Mouse (Mus musculus) kidney, embryonic 15.5 days (tissue): ENCODE results near the gene Lsm4. TPM values are rescaled to one million over a fixed set of nuclear protein-coding genes. Genes with fewer than 3 reads are reported as not detected.

Experiments
- ATAC-seq: fragments of 200-750 bp; cut with Nextera tagmentation; replicated peaks from 2 replicates; pipeline ENCODE4 v1.8.0; 2017; ENCODE audit warnings: moderate TSS enrichment; ENCODE audit not compliant: low FRiP score
- H3K27ac ChIP-seq: fragments of 300-500 bp; sonication (generic); 2 replicates; pipeline ENCODE4 v1.5.1; 2015; ENCODE audit warnings: mild to moderate bottlenecking, inconsistent platforms
- H3K27me3 ChIP-seq: fragments of 300-500 bp; sonication (generic); 2 replicates; pipeline ENCODE4 v1.6.1; 2015; ENCODE audit warnings: inconsistent platforms
- H3K36me3 ChIP-seq: fragments of 300-500 bp; sonication (generic); 2 replicates; pipeline ENCODE4 v1.6.1; 2015; ENCODE audit warnings: inconsistent platforms
- H3K4me1 ChIP-seq: fragments of 300-500 bp; sonication (generic); 2 replicates; pipeline ENCODE4 v1.6.1; 2015; ENCODE audit warnings: inconsistent platforms
- H3K4me2 ChIP-seq: fragments of 300-500 bp; sonication (generic); 2 replicates; pipeline ENCODE4 v1.6.1; 2015; ENCODE audit warnings: moderate library complexity, mild to moderate bottlenecking, inconsistent platforms
- H3K4me3 ChIP-seq: fragments of 300-500 bp; sonication (generic); replicated peaks from 2 replicates; pipeline ENCODE4 v1.5.1; 2015; ENCODE audit warnings: mild to moderate bottlenecking, inconsistent platforms
- H3K9ac ChIP-seq: fragments of 300-500 bp; sonication (generic); 2 replicates; pipeline ENCODE4 v1.6.1; 2015; ENCODE audit warnings: mild to moderate bottlenecking, inconsistent platforms
- H3K9me3 ChIP-seq: fragments of 300-500 bp; sonication (generic); replicated peaks from 2 replicates; pipeline ENCODE4 v1.6.1; 2016; ENCODE audit warnings: inconsistent platforms
- WGBS: fragments of 180-500 bp; shearing (Covaris S2); methylation state at CpG from one replicate; pipeline ENCODE4 v1.1.7; 2015; ENCODE audit warnings: mixed read lengths; 5-methylcytosine and 5-hydroxymethylcytosine counted together
- polyA plus RNA-seq: library from polyadenylated mRNA; unstranded; fragments of >200 nt; fragmentation: Nextera tagmentation; extraction: Ambion mirVana; gene quantifications from 2 replicates; pipeline ENCODE4 v1.2.1, GENCODE M21; 2015

Gene Lsm4
- polyA plus RNA-seq, 1 experiment from 2014 or later: 291 TPM

- H3K36me3 ChIP-seq: peaks cover 11% of the 10 kb centered on the region
- H3K9me3 ChIP-seq: no peaks in the 10 kb centered on the region
- no peak for ATAC-seq
- 62% methylated on average over 12 of the region's 12 CpGs for WGBS
- peak overlapping the region; percentile 100 for H3K27ac ChIP-seq
- peak overlapping the region; percentile 54 for H3K9ac ChIP-seq
- no peaks in the 10 kb centered on the region for H3K27me3 ChIP-seq
- H3K4me3 ChIP-seq: peak overlapping the region; percentile 97
- H3K4me1 ChIP-seq: peaks cover 70% of the 10 kb centered on the region
- H3K4me2 ChIP-seq: peak overlapping the region; percentile 72
Measured at GRCm38 (mm10) chr8:70697366-70698250, 24.6 kb downstream of the Lsm4 start.

- Histone ChIP-seq H3K27ac (peak within 1 kb of the TSS; percentile 100), H3K27me3 (no peaks in the 10 kb centered on the region), H3K4me3 (peak within 1 kb of the TSS; percentile 97), H3K4me2 (peak within 1 kb of the TSS; percentile 72), H3K4me1 (peaks cover 66% of the 10 kb centered on the region), H3K9me3 (no peaks in the 10 kb centered on the region), H3K36me3 (peaks cover 18% of the 10 kb centered on the region), H3K9ac (peak within 1 kb of the TSS; percentile 100)
- peak; percentile 90 for ATAC-seq
- WGBS: 1% methylated on average over 65 of the region's 69 CpGs
Measured at GRCm38 (mm10) chr8:70698310-70699109, 25.5 kb downstream of the Lsm4 start, which contains the start of gene Jund. Gene Jund (plus strand): TSS chr8:70698949.

GRCm38 (mm10) chr8:70699116-70699833, 26.2 kb downstream of the Lsm4 start:
- Histone ChIP-seq H3K4me1 (peaks cover 61% of the 10 kb centered on the region), H3K27ac (peak overlapping the region; percentile 100), H3K9me3 (no peaks in the 10 kb centered on the region), H3K36me3 (peaks cover 20% of the 10 kb centered on the region), H3K4me2 (peak overlapping the region; percentile 72), H3K27me3 (no peaks in the 10 kb centered on the region), H3K4me3 (peak overlapping the region; percentile 97), H3K9ac (peak overlapping the region; percentile 100)
- under 1% methylated on average over 86 of the region's 89 CpGs for WGBS
- ATAC-seq: peak; percentile 0; the same call in 1 of the 2 replicates

DNA sequence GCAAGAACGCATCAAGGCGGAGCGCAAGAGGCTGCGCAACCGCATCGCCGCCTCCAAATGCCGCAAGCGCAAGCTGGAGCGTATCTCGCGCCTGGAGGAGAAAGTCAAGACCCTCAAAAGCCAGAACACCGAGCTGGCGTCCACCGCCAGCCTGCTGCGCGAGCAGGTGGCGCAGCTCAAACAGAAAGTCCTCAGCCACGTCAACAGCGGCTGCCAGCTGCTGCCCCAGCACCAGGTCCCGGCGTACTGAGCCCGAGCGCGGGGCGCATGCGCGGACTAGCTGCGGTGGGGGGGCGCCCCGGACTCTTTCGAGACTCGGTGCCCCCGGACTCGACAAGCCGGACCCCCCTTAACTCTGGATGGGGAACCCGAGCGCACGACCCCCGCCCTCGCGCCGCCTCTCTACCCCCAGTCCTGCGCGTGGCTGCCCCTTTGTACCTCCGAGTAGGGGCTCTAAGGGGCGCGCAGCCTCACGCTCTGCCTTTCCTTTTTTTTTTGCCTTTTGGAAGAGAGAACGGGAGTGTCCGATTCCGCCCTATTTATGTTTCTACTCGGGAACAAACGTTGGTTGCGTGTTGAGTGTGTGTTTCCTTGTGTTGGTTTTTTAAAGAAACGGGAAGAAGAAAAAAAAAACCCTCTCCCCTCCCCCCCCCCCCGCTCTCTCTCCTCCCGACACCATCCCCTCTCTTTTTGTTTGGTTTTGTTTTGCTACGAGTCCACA, 26.9 kb downstream of the Lsm4 start:
- Histone ChIP-seq H3K4me3 (peak overlapping the region; percentile 97), H3K4me1 (peaks cover 55% of the 10 kb centered on the region), H3K27ac (peak overlapping the region; percentile 100), H3K9ac (peak overlapping the region; percentile 100), H3K36me3 (peaks cover 24% of the 10 kb centered on the region), H3K9me3 (no peaks in the 10 kb centered on the region), H3K27me3 (no peaks in the 10 kb centered on the region), H3K4me2 (peak overlapping the region; percentile 72)
- ATAC-seq: no peak
- under 1% methylated on average over 59 of the region's 59 CpGs for WGBS

GRCm38 (mm10) chr8:70700555-70700922, 27.5 kb downstream of the Lsm4 start:
- Histone ChIP-seq H3K27me3 (no peaks in the 10 kb centered on the region), H3K27ac (peak overlapping the region; percentile 100), H3K4me1 (peaks cover 50% of the 10 kb centered on the region), H3K4me2 (peak overlapping the region; percentile 72), H3K9ac (peak overlapping the region; percentile 100), H3K9me3 (no peaks in the 10 kb centered on the region), H3K36me3 (peaks cover 24% of the 10 kb centered on the region), H3K4me3 (peak overlapping the region; percentile 97)
- 1% methylated on average over 19 of the region's 20 CpGs for WGBS
- 0 out of 2 replicates have a peak, but pooled peaks have one; percentile 3 for ATAC-seq

- Histone ChIP-seq H3K27me3 (no peaks in the 10 kb centered on the region), H3K4me1 (peaks cover 42% of the 10 kb centered on the region), H3K36me3 (peaks cover 24% of the 10 kb centered on the region), H3K9ac (peak overlapping the region; percentile 100), H3K4me2 (peak overlapping the region; percentile 72), H3K4me3 (peak overlapping the region; percentile 97), H3K27ac (peak overlapping the region; percentile 100), H3K9me3 (no peaks in the 10 kb centered on the region)
- WGBS: 48% methylated on average over 10 of the region's 10 CpGs
- no peak for ATAC-seq
Measured at GRCm38 (mm10) chr8:70701048-70701981, 28.3 kb downstream of the Lsm4 start.

DNA sequence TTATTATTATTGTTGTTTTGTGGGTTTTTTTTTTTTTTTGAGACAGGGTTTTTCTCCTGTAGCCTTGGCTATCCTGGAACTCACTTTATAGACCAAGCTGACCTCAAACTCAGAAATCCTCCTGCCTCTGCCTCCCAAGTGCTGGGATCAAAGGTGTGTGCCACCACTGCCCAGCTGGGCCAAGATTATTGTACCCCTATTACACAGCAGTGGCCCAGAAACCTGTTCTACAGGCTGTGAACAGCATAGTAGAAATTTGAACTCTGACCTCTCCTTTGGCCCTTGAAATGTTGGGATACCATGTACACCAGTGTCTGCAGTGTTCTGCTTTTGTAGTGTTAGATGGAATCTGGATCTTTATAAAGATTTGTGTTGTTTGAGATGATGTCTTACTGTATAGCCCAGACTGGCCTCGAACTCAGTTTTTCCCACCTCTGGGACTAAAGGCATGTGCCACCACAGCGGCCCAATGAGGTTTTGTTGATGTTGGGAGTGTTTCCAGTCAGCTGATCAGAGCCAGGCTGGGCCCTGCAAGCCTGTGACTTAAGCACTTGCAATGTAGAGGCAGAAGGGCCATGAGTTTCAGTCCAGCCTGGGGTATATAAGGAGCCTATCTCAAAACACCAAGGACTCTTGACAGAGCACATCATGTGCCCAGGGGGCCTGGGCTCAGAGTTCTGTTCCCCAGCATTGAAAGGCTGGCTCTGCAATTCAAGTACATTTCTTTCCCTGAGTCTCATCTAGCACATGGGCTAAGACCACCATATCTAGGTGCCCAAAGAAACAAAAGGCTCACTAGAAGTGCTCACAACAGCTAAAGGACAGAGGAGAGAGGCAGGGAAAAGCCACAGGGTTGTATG, 29.2 kb downstream of the Lsm4 start:
- 76% methylated on average over 2 of the region's 2 CpGs for WGBS
- Histone ChIP-seq H3K27me3 (no peaks in the 10 kb centered on the region), H3K27ac (no peak overlapping the region), H3K4me2 (peak overlapping the region; percentile 72), H3K4me3 (0 out of 2 replicates have a peak overlapping the region, but pooled peaks have one; percentile 97), H3K4me1 (peaks cover 33% of the 10 kb centered on the region), H3K9ac (no peak overlapping the region), H3K36me3 (peaks cover 24% of the 10 kb centered on the region), H3K9me3 (no peaks in the 10 kb centered on the region)
- no peak for ATAC-seq

DNA sequence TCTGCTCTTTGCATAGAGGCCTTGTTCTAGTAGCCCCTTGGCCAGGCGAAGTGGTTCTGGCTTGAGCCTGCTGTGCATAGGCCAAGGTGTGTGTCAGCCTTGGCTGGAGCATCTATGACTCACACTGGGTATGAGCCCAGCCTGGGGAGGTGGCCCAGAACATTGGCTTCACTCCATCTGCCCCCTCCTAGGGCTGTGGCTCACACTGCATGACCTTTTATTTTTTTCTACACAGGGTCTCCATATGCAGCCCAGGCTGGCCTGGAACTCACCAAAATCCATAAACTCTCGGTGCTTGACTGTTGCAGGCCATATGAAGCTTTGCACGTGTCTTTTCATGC, 29.8 kb downstream of the Lsm4 start:
- no peaks in the 10 kb centered on the region for H3K27me3 ChIP-seq
- no peaks in the 10 kb centered on the region for H3K9me3 ChIP-seq
- 81% methylated on average over 3 of the region's 3 CpGs for WGBS
- H3K27ac ChIP-seq: no peak overlapping the region
- H3K4me3 ChIP-seq: no peak overlapping the region
- H3K9ac ChIP-seq: no peak overlapping the region
- H3K4me2 ChIP-seq: no peak overlapping the region
- peaks cover 27% of the 10 kb centered on the region for H3K4me1 ChIP-seq
- no peak for ATAC-seq
- H3K36me3 ChIP-seq: peaks cover 24% of the 10 kb centered on the region

DNA sequence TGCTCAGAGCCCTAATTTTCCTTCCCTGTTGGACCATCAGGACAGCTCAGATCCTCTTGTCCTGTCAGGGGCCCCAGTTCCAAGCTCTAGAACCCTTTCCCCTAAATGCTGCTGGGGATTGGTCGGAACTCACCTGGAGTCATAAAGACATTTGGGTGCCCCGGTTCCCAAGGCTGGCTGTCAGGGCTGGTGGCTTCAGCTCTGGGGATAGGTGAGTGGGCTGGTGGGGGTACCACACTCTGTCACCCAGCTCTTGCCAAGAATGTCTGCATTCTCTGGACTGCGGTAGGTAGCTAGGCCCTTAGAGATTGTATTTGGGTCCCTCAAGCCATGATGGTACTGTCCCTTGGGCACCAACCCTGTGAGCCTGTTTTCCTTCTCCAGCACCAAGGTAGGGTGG, 30.2 kb downstream of the Lsm4 start, which contains the start of gene Iqcn:
Iqcn (plus strand) TSS at position 171 of the 400 bp plus-strand sequence.
- no peak within 1 kb of the TSS for H3K27ac ChIP-seq
- peaks cover 22% of the 10 kb centered on the region for H3K4me1 ChIP-seq
- 78% methylated on average over 3 of the region's 3 CpGs for WGBS
- peak within 1 kb of the TSS; percentile 72; the same call in 1 of the 2 replicates for H3K4me2 ChIP-seq
- H3K9me3 ChIP-seq: no peaks in the 10 kb centered on the region
- ATAC-seq: no peak
- H3K4me3 ChIP-seq: no peak within 1 kb of the TSS
- H3K27me3 ChIP-seq: no peaks in the 10 kb centered on the region
- peaks cover 24% of the 10 kb centered on the region for H3K36me3 ChIP-seq
- H3K9ac ChIP-seq: no peak within 1 kb of the TSS

DNA sequence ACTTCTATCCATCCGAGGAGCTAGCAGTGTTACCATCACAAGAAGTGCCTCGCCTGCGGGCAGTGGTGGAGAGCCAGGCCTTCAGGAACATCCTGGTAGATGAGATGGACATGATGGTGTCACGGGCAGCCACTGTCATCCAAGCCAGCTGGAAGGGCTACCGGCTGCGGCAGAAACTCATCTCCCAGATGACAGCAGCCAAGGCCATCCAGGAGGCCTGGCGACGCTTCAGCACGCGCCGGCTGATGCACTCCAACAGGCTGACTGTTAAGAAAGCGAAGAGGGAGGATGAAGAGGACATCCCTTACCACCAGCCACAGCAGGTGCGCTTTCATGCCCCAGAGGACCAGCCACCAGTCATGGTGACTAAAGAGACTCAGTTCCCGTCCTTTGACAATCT, 35.2 kb downstream of the Lsm4 start:
- no peak for ATAC-seq
- Histone ChIP-seq H3K4me2 (no peak overlapping the region), H3K4me1 (peaks cover 5% of the 10 kb centered on the region; the same call in 1 of the 2 replicates), H3K36me3 (peaks cover 7% of the 10 kb centered on the region), H3K27ac (no peak overlapping the region), H3K9ac (no peak overlapping the region), H3K9me3 (no peaks in the 10 kb centered on the region), H3K4me3 (no peak overlapping the region), H3K27me3 (no peaks in the 10 kb centered on the region)
- WGBS: 91% methylated on average over 14 of the region's 14 CpGs
